Mouse (Mus musculus): ENCODE data around the gene Dmrt1. TPM values are rescaled to one million over a fixed set of nuclear protein-coding genes. Genes with fewer than 3 reads are reported as not detected.

Dmrt1 gene
- polyA plus RNA-seq, 1 experiment from 2014 or later: not detected

DNA sequence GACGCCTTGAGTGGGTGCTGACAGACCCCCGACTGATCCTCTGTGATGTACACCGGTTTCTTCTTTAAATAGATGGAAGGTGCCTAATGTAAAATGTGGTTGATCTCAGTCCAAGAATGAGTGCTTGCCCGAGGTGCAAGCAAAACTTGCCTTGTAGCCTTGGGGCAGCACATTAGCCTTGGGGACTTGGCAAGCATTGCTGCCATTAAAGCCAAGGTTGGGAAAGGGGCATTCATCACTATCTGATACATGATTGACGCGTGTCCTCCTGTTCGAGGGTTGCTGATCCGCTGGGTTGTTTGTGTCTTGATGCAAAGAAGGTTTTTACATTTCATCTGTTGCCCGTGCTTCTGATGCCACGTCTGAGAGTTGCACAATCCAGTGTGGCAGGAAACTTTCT is 69.0 kb downstream of the Dmrt1 start:
- ATAC-seq (ENCODE audit: low read depth): no peak
- no peak overlapping the region for H3K4me3 ChIP-seq (replicated peaks)

GRCm38 (mm10) chr19:25574981-25575814 is 69.8 kb downstream of the Dmrt1 start:
- ATAC-seq (ENCODE audit: low read depth) (no peak), DNase-seq (no peak)
- no peaks in the 10 kb centered on the region for H3K36me3 ChIP-seq
- H3K9ac ChIP-seq: no peak overlapping the region
- H3K27ac ChIP-seq: no peak overlapping the region
- WGBS (ENCODE audit: insufficient replicate concordance): 11% methylated on average over 17 of the region's 17 CpGs
- peaks cover 31% of the 10 kb centered on the region for H3K27me3 ChIP-seq
- no peak overlapping the region for H3K4me3 ChIP-seq (replicated peaks)
- no peaks in the 10 kb centered on the region for H3K9me3 ChIP-seq (replicated peaks)
- no peak overlapping the region; the same call in 1 of the 2 replicates for H3K4me2 ChIP-seq
- no peaks in the 10 kb centered on the region for H3K4me1 ChIP-seq (replicated peaks)

More for the DNA sequence above, 69.0 kb downstream of the Dmrt1 start:
- peaks cover 31% of the 10 kb centered on the region for H3K27me3 ChIP-seq
- 31% methylated on average over 10 of the region's 10 CpGs for WGBS (ENCODE audit: insufficient replicate concordance)
- no peak overlapping the region for H3K4me2 ChIP-seq
- no peaks in the 10 kb centered on the region for H3K9me3 ChIP-seq (replicated peaks)
- DNase-seq: no peak
- no peaks in the 10 kb centered on the region for H3K36me3 ChIP-seq
- no peak overlapping the region for H3K9ac ChIP-seq
- no peak overlapping the region for H3K27ac ChIP-seq
- no peaks in the 10 kb centered on the region for H3K4me1 ChIP-seq (replicated peaks)

DNA sequence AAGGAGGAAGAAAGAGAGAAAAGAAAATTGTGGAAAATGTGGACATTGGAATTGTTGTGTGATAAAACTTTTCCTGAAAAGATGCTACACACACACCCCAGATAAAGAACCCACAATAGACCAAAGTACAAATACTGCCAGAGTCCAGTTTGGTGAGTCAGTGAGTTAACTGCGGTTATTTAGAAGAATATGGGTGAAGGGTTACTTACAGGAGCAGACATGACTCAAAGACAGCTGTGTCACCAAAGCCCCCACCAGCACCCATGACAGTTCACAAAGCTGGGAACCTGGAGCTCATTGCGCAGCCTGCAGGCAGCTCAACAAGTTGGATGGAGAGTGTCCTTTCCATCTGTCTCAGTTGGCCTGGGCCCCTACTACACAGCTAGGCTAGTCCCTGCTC is 72.9 kb downstream of the Dmrt1 start:
- Histone ChIP-seq H3K27me3 (peaks cover 31% of the 10 kb centered on the region), H3K36me3 (no peaks in the 10 kb centered on the region), H3K4me1 (replicated peaks) (no peaks in the 10 kb centered on the region), H3K9me3 (replicated peaks) (no peaks in the 10 kb centered on the region), H3K4me3 (replicated peaks) (no peak overlapping the region), H3K4me2 (no peak overlapping the region), H3K9ac (no peak overlapping the region), H3K27ac (no peak overlapping the region)
- no peak for ATAC-seq (ENCODE audit: low read depth)
- WGBS (ENCODE audit: insufficient replicate concordance): 71% methylated on average over 2 of the region's 2 CpGs
- no peak for DNase-seq

DNA sequence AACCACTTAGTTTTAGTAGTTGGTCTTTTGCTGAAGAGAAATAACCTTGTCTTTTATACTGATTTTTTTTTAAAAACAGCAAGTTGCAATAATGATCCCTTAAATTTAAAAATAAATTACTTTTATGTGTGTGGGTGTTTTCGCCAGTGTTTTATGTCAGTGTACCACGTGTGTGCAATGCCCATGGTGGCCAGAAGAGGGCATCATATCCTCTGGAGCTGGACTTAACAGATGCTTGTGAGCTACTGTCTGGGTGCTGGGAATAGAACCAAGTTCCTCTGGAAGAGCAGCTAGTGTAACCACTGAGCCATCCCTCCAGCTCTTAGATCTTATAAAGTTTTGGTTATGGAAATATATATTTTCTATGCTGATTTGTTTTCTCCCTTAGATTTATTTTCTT is 74.0 kb downstream of the Dmrt1 start:
- ATAC-seq (ENCODE audit: low read depth) (no peak), DNase-seq (no peak)
- H3K36me3 ChIP-seq: no peaks in the 10 kb centered on the region
- no peaks in the 10 kb centered on the region for H3K9me3 ChIP-seq (replicated peaks)
- H3K4me2 ChIP-seq: no peak overlapping the region
- no peaks in the 10 kb centered on the region for H3K4me1 ChIP-seq (replicated peaks)
- no peak overlapping the region for H3K9ac ChIP-seq
- WGBS (ENCODE audit: insufficient replicate concordance): 73% methylated on average over 2 of the region's 2 CpGs
- peaks cover 21% of the 10 kb centered on the region for H3K27me3 ChIP-seq
- H3K27ac ChIP-seq: no peak overlapping the region
- H3K4me3 ChIP-seq (replicated peaks): no peak overlapping the region

DNA sequence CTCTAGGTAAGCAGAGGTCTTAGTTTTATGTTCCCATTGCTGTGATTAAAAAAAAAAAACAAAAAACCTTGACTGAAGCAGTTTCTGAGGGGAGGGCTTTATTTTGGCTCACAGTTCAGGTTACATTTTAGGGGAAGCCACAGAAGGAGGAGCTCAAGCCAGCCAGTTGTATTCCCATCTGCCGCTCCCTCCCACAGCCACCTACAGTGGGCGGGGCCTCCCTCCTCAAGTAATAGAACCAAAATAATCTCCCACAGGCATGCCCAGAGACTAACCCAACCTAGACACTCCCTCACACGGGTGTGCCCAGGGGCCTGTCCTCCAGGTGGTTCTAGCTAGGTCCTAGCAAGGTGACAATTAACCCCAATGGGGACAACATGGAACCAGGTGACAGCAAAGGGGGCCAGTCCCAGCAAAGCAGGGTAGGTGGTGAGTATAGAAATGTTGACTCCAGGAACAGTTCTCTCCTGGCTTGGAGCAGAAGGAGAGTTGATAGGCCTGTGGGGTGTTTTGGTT is 92.4 kb downstream of the Dmrt1 start:
- DNase-seq (no peak), ATAC-seq (ENCODE audit: low read depth) (no peak)
- Histone ChIP-seq H3K9me3 (replicated peaks) (no peaks in the 10 kb centered on the region), H3K4me1 (replicated peaks) (no peaks in the 10 kb centered on the region), H3K4me3 (replicated peaks) (no peak overlapping the region), H3K36me3 (no peaks in the 10 kb centered on the region), H3K9ac (no peak overlapping the region), H3K27ac (no peak overlapping the region), H3K27me3 (peaks cover 68% of the 10 kb centered on the region), H3K4me2 (no peak overlapping the region)
- 58% methylated on average over 3 of the region's 3 CpGs for WGBS (ENCODE audit: insufficient replicate concordance)

GRCm38 (mm10) chr19:25598626-25599025 is 93.2 kb downstream of the Dmrt1 start:
- Histone ChIP-seq H3K27me3 (peaks cover 70% of the 10 kb centered on the region), H3K4me2 (no peak overlapping the region), H3K9me3 (replicated peaks) (no peaks in the 10 kb centered on the region), H3K36me3 (no peaks in the 10 kb centered on the region), H3K27ac (no peak overlapping the region), H3K9ac (no peak overlapping the region), H3K4me3 (replicated peaks) (no peak overlapping the region), H3K4me1 (replicated peaks) (no peaks in the 10 kb centered on the region)
- 18% methylated on average over 4 of the region's 4 CpGs for WGBS (ENCODE audit: insufficient replicate concordance)
- ATAC-seq (ENCODE audit: low read depth) (no peak), DNase-seq (no peak)

- Histone ChIP-seq H3K36me3 (no peaks in the 10 kb centered on the region), H3K9ac (no peak overlapping the region), H3K4me1 (replicated peaks) (peaks cover 7% of the 10 kb centered on the region; the same call in 1 of the 2 replicates), H3K4me2 (no peak overlapping the region), H3K4me3 (replicated peaks) (no peak overlapping the region), H3K27me3 (peaks cover 95% of the 10 kb centered on the region), H3K27ac (no peak overlapping the region), H3K9me3 (replicated peaks) (no peaks in the 10 kb centered on the region)
- DNase-seq (no peak), ATAC-seq (ENCODE audit: low read depth) (no peak)
- 8% methylated on average over 8 of the region's 8 CpGs for WGBS (ENCODE audit: insufficient replicate concordance)
These were observed 96.5 kb downstream of the Dmrt1 start for GRCm38 (mm10) chr19:25601966-25602365.

- ATAC-seq (ENCODE audit: low read depth) (no peak), DNase-seq (no peak)
- Histone ChIP-seq H3K4me1 (replicated peaks) (peaks cover 18% of the 10 kb centered on the region), H3K27me3 (peaks cover 100% of the 10 kb centered on the region), H3K4me3 (replicated peaks) (no peak overlapping the region), H3K9me3 (replicated peaks) (no peaks in the 10 kb centered on the region), H3K27ac (no peak overlapping the region), H3K36me3 (no peaks in the 10 kb centered on the region), H3K4me2 (no peak overlapping the region), H3K9ac (no peak overlapping the region)
- WGBS (ENCODE audit: insufficient replicate concordance): 1% methylated on average over 21 of the region's 21 CpGs
These were observed 102.2 kb downstream of the Dmrt1 start for GRCm38 (mm10) chr19:25607461-25608205.

DNA sequence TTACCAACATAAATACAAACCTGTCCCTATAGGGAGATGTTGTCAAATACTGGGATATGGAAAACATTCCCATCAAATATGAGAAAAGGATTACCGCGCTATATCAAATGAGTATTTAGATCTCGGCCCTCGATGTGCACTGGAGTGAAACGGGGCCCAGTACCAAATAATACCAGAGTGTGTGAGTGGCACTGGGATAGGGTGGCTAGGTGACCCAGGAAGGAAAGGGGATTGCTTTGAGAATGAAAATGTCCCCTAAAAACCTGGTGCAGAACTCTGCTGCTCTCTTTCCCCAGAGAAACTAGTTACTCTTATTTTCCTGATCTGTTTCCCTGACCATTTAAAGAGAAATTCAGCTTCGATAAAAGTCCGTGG is 102.8 kb downstream of the Dmrt1 start:
- 4% methylated on average over 7 of the region's 7 CpGs for WGBS (ENCODE audit: insufficient replicate concordance)
- ATAC-seq (ENCODE audit: low read depth) (no peak), DNase-seq (no peak)
- no peak overlapping the region for H3K4me3 ChIP-seq (replicated peaks)
- no peak overlapping the region for H3K9ac ChIP-seq
- H3K27ac ChIP-seq: no peak overlapping the region
- no peak overlapping the region for H3K4me2 ChIP-seq
- no peaks in the 10 kb centered on the region for H3K9me3 ChIP-seq (replicated peaks)
- peaks cover 18% of the 10 kb centered on the region for H3K4me1 ChIP-seq (replicated peaks)
- no peaks in the 10 kb centered on the region for H3K36me3 ChIP-seq
- peaks cover 100% of the 10 kb centered on the region for H3K27me3 ChIP-seq

DNA sequence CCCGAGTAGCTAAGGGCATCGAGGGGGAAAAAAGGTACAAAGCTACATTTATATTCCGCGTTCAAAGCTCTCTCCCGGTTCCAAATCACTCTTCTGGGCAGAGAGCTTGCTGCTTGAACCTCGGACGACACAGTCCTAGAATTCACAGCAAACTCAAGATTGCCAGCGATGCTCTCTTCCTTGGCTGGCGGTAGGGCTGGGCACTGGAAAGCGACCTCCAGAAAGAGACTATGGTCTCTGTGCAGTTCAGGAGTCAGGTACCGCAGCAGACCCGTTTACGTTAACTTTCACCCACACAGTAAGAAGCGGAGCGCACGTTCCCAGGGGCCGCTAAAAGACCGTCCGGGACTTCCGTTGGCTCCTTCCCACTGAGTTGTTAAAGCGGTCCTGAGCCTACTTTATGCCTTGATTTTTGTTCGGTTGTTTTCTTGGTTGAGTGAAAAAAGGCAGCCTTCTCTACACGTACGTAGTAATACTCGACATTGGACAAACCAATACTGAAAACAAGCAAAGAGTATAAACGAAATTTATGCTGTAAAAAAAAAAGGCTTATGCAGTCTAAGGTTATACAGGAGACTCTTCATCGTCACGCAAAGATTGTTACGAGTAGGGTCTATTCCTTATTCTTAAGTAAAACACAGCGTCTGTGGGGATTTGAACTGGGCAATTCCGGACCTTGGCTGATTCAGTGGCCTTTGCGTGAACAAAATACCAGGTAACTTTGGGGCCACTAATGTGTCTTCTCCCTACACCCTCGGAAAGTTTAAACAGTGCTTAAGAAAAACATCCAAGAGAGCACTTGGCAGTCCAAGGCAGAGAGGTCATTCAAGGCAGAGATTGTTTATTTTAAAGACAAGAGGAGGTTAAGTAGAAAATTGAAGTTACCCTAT is 103.8 kb downstream of the Dmrt1 start:
- Histone ChIP-seq H3K4me3 (replicated peaks) (no peak overlapping the region), H3K9ac (no peak overlapping the region), H3K27ac (no peak overlapping the region), H3K4me2 (no peak overlapping the region), H3K36me3 (no peaks in the 10 kb centered on the region), H3K4me1 (replicated peaks) (peaks cover 18% of the 10 kb centered on the region), H3K9me3 (replicated peaks) (no peaks in the 10 kb centered on the region), H3K27me3 (peaks cover 100% of the 10 kb centered on the region)
- ATAC-seq (ENCODE audit: low read depth) (no peak), DNase-seq (no peak)
- 1% methylated on average over 33 of the region's 33 CpGs for WGBS (ENCODE audit: insufficient replicate concordance)

DNA sequence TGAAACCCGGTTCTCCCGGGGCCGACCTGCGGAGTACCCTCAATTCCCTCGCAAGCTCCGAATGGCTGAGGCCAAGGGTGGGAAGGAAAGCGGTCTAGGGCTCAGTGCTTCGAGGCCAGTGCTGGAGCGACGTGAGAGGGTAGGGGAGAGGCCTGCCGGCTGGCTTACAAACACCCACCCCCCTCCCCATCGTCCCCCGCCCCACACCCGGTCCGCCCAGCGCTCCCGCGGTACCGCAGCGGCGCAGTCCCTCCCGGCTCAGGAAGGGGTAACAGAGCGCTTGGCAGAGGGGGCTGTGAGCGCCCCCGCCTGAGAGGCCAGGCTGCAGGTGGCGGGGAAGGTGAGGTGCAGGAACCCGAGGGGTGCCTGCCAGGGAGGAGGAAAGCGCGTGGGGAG is 104.6 kb downstream of the Dmrt1 start, which contains the start of gene Dmrt3:
TSS of gene Dmrt3 (plus strand) at position 287 of the 396 bp plus-strand sequence.
- H3K27ac ChIP-seq: no peak within 1 kb of the TSS
- no peak for ATAC-seq (ENCODE audit: low read depth)
- H3K9me3 ChIP-seq (replicated peaks): no peaks in the 10 kb centered on the region
- H3K4me2 ChIP-seq: peak within 1 kb of the TSS; percentile 51
- no peak for DNase-seq
- H3K4me1 ChIP-seq (replicated peaks): peaks cover 18% of the 10 kb centered on the region
- H3K4me3 ChIP-seq (replicated peaks): peak within 1 kb of the TSS; percentile 26
- H3K36me3 ChIP-seq: no peaks in the 10 kb centered on the region
- H3K27me3 ChIP-seq: peaks cover 99% of the 10 kb centered on the region
- WGBS (ENCODE audit: insufficient replicate concordance): under 1% methylated on average over 23 of the region's 29 CpGs
- H3K9ac ChIP-seq: no peak within 1 kb of the TSS
